Mouse (Mus musculus) MEL (cell line): ENCODE data around the gene Cadm2.

Source experiments
- CHD1 ChIP-seq: IDR thresholded peaks from 2 replicates; pipeline ENCODE4 v1.6.1; 2012; ENCODE audit warnings: low read depth, mild to moderate bottlenecking, inconsistent platforms, low read length, improper control_type of control experiment
- CHD2 ChIP-seq: IDR thresholded peaks from 2 replicates; pipeline ENCODE4 v1.6.1; 2011; ENCODE audit warnings: low read length, improper control_type of control experiment
- CTCF ChIP-seq, 3 experiments: IDR thresholded peaks in 2 of 3; conservative IDR thresholded peaks in 1 of 3; 2 replicates each; pipeline ENCODE4 v1.5.1; 2011 to 2012; ENCODE audit warnings: low read length in 3 of 3, low read depth in 2 of 3, mild to moderate bottlenecking in 2 of 3, improper control_type of control experiment in 1 of 3, inconsistent platforms in 1 of 3, mixed read lengths in 1 of 3, moderate library complexity in 1 of 3; ENCODE audit not compliant: control insufficient read depth in 1 of 3, insufficient read depth in 1 of 3, poor library complexity in 1 of 3, severe bottlenecking in 1 of 3
- ELF1 ChIP-seq: IDR thresholded peaks from 2 replicates; pipeline ENCODE4 v1.6.1; 2014; ENCODE audit warnings: low read depth, mild to moderate bottlenecking, inconsistent platforms, low read length, improper control_type of control experiment, moderate library complexity
- EP300 ChIP-seq, 2 experiments: IDR thresholded peaks; 2 replicates each; pipeline ENCODE4 v1.6.1; 2011; ENCODE audit warnings: improper control_type of control experiment in 2 of 2, low read length in 2 of 2, low read depth in 1 of 2, mild to moderate bottlenecking in 1 of 2
- ETS1 ChIP-seq: IDR thresholded peaks from 2 replicates; pipeline ENCODE4 v1.6.1; 2012; ENCODE audit warnings: low read depth, mild to moderate bottlenecking, inconsistent platforms, low read length, improper control_type of control experiment, moderate library complexity
- MAX ChIP-seq: IDR thresholded peaks from 2 replicates; pipeline ENCODE4 v1.6.1; 2011; ENCODE audit warnings: low read length, improper control_type of control experiment
- MEF2A ChIP-seq: IDR thresholded peaks from 2 replicates; pipeline ENCODE4 v1.6.1; 2014; ENCODE audit warnings: low read depth, mild to moderate bottlenecking, inconsistent platforms, low read length, improper control_type of control experiment; ENCODE audit not compliant: poor library complexity, insufficient replicate concordance, severe bottlenecking; ENCODE audit errors: extremely low read depth
- POLR2AphosphoS2 ChIP-seq: IDR thresholded peaks from 2 replicates; pipeline ENCODE4 v1.6.1; 2011; ENCODE audit warnings: low read length, improper control_type of control experiment
- TAL1 ChIP-seq: IDR thresholded peaks from 2 replicates; pipeline ENCODE4 v1.6.1; 2012; ENCODE audit warnings: mild to moderate bottlenecking, inconsistent platforms, low read length, moderate library complexity, mixed read lengths
- TBP ChIP-seq: IDR thresholded peaks from 2 replicates; pipeline ENCODE4 v1.8.0; 2011; ENCODE audit warnings: low read depth, low read length, improper control_type of control experiment
- UBTF ChIP-seq: IDR thresholded peaks from 2 replicates; pipeline ENCODE4 v1.6.1; 2012; ENCODE audit warnings: low read depth, mild to moderate bottlenecking, inconsistent platforms, low read length, improper control_type of control experiment, moderate library complexity, borderline replicate concordance; ENCODE audit not compliant: insufficient read depth
- USF1 ChIP-seq: IDR thresholded peaks from 2 replicates; pipeline ENCODE4 v1.6.1; 2014; ENCODE audit warnings: low read depth, mild to moderate bottlenecking, inconsistent platforms, low read length, improper control_type of control experiment, moderate library complexity
- ZMIZ1 ChIP-seq: IDR thresholded peaks from 2 replicates; pipeline ENCODE4 v1.6.1; 2012; ENCODE audit warnings: low read depth, mild to moderate bottlenecking, inconsistent platforms, low read length, improper control_type of control experiment, moderate library complexity

DNA sequence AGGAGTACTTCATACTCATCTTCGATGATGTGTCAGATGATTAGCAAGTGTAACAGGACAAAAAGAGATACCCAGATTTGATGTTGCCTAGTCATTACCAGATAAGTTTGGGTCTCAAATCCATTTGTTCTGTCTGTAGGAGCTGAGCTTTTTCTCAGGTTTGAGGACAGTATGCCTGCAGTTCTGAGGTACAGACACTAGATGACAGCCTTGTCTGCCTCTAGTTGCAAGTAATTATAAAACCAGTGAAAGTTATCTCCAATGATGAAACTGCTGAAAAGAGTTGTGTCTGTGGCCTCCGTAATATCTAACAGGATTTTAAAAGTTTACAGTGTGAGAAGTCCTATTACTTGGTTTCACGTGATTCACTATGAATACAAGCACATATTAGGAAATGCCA, 531.0 kb downstream of the Cadm2 start:
- TF ChIP-seq CHD2, result no peak
- peak; percentile 17 to 59 (median 28); a peak in 3 of 6 replicates for TF ChIP-seq CTCF (IDR thresholded peaks at IDR 0.05 in 2 of 3, conservative IDR thresholded peaks at IDR 0.05 in 1 of 3; ENCODE audit: control insufficient read depth in 1 of 3, insufficient read depth in 1 of 3, low read depth in 2 of 3, low read length in 3 of 3, poor library complexity in 1 of 3, severe bottlenecking in 1 of 3)
- no peak for TF ChIP-seq USF1
- no peak for TF ChIP-seq EP300 (IDR thresholded peaks at IDR 0.05; ENCODE audit: low read depth in 1 of 2, low read length in 2 of 2)
- TF ChIP-seq TBP, result no peak
- no peak for TF ChIP-seq POLR2AphosphoS2
- TF ChIP-seq UBTF, result no peak
- TF ChIP-seq ZMIZ1, result no peak
- no peak for TF ChIP-seq ELF1
- no peak for TF ChIP-seq MEF2A
- TF ChIP-seq CHD1, result no peak
- no peak for TF ChIP-seq TAL1
- no peak for TF ChIP-seq ETS1
- no peak for TF ChIP-seq MAX
